Mouse (Mus musculus): Measurements from ENCODE around the gene Prl7d1.
"Not testable (repeated sequence)": the region's sequence is repeated elsewhere in the genome, so short reads cannot be mapped to it uniquely, and the experiment has no call there.

The Prl7d1 gene

GRCm38 (mm10) chr13:27716636-27717035 lies at the start of gene Prl7d1:
Prl7d1 (minus strand) TSS chr13:27716736.
- DNase-seq (ENCODE audit: low read depth in 1 of 2, low spot score in 2 of 2): no peak

- DNase-seq (ENCODE audit: low read depth in 1 of 2, low spot score in 2 of 2): no peak
These were observed 18.1 kb upstream of the Prl7d1 start for GRCm38 (mm10) chr13:27734512-27735186.

GRCm38 (mm10) chr13:27730286-27730959 lies 13.9 kb upstream of the Prl7d1 start:
- DNase-seq (ENCODE audit: low read depth in 1 of 2, low spot score in 2 of 2): not testable (repeated sequence)

GRCm38 (mm10) chr13:27725057-27725456 lies 8.5 kb upstream of the Prl7d1 start:
- not testable (repeated sequence) for DNase-seq (ENCODE audit: low read depth in 1 of 2, low spot score in 2 of 2)

GRCm38 (mm10) chr13:27706521-27706920 lies 10.0 kb downstream of the Prl7d1 start:
- no peak for DNase-seq (ENCODE audit: low read depth in 1 of 2, low spot score in 2 of 2)

- no peak for DNase-seq (ENCODE audit: low read depth in 1 of 2, low spot score in 2 of 2)
These were observed 48.6 kb downstream of the Prl7d1 start, which contains the start of gene Prl7a2 for GRCm38 (mm10) chr13:27667936-27668335. Prl7a2 (minus strand) TSS chr13:27668036.

- DNase-seq (ENCODE audit: low read depth in 1 of 2, low spot score in 2 of 2): no peak
These were observed 55.8 kb downstream of the Prl7d1 start for GRCm38 (mm10) chr13:27660747-27661146.

Measured in monocyte, adult 2 months (primary cell).